Mouse (Mus musculus): ENCODE measurements at regions not wholly inside any gene's neighbourhood (a gene's known extent, or its start where the extent isn't known, plus 50 kb on each side); places are given as distances from the start of the nearest gene placed in this dataset.

GRCm38 (mm10) chr9:47253836-47254657 lies 255.5 kb downstream of the Gm4791 start:
- DNase-seq (ENCODE audit: extremely low spot score, low read depth, low spot score) = no peak

DNA sequence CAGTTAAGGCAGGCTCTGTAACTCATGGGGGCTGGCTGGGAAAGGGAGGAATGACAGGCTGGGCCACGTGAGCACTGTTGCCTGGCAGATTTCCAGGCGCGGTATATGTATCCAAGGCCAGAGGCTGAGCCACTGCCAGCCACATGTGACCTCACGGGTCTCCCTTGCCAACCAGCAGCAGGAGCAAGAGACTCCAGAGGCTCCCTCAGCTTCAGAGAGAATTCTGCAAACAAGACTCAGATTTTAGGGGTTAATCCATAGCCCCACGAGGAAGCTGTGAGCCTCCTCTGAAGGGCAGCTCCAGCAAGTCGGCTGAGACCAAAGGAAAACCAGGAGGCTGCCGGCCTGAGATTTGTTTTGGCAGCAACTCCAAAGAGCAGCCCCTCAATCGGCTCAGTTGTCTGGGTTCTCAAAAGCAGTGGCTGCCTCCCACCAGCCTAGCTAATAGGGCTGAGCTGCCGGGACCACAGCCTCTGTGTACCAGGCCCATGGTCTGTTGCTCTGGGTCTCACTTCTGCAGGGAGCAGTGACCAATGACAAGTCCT lies 264.0 kb upstream of the Cadm1 start:
- DNase-seq (ENCODE audit: extremely low spot score, low read depth, low spot score) = no peak

GRCm38 (mm10) chr9:47276303-47277005 lies 253.5 kb upstream of the Cadm1 start:
- no peak for DNase-seq (ENCODE audit: extremely low spot score, low read depth, low spot score)

GRCm38 (mm10) chr9:47279410-47279809 lies 250.6 kb upstream of the Cadm1 start:
- DNase-seq (ENCODE audit: extremely low spot score, low read depth, low spot score) = no peak

DNA sequence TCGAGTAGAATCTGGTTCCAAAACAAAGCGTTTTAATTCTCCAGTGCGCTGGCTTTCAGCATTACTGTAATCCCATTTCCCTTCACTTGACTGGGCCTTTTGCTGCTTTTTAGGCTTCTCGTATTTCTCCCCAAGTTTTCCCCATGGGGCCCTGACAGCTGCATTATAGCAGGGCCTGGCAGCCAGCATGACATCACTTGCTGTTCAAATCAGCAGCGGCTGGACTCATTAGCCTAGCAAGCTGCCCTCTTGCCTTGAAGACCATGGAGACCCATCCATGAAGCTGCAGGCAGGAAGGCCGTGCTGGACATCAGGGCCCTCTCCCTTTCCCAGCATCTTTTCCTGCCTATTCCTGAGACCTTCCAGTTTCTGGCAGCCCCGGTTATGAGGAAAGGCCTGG lies 249.8 kb upstream of the Cadm1 start:
- no peak for DNase-seq (ENCODE audit: extremely low spot score, low read depth, low spot score)

DNA sequence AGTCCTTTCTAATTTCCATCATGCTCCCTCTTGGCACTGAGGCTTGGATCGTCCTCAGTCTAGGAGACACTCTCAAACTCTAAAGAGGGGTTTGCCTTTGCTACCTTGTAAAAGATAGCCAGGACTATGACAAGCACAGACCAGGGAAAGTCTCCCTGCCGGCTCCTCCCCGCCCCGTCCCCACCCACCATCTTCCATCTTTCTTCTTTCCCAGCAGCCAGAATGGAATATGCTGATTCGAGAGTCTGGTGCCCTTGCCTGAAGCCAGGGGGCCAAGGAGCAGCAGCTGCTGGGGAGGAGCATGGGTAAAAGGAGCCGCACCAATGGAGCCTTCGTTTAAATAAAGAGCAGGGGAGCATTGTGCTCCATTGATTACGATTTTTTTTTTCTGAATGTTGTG lies 249.4 kb upstream of the Cadm1 start:
- DNase-seq (ENCODE audit: extremely low spot score, low read depth, low spot score) = no peak

GRCm38 (mm10) chr9:47283746-47284455 lies 246.1 kb upstream of the Cadm1 start:
- DNase-seq (ENCODE audit: extremely low spot score, low read depth, low spot score) = no peak

DNA sequence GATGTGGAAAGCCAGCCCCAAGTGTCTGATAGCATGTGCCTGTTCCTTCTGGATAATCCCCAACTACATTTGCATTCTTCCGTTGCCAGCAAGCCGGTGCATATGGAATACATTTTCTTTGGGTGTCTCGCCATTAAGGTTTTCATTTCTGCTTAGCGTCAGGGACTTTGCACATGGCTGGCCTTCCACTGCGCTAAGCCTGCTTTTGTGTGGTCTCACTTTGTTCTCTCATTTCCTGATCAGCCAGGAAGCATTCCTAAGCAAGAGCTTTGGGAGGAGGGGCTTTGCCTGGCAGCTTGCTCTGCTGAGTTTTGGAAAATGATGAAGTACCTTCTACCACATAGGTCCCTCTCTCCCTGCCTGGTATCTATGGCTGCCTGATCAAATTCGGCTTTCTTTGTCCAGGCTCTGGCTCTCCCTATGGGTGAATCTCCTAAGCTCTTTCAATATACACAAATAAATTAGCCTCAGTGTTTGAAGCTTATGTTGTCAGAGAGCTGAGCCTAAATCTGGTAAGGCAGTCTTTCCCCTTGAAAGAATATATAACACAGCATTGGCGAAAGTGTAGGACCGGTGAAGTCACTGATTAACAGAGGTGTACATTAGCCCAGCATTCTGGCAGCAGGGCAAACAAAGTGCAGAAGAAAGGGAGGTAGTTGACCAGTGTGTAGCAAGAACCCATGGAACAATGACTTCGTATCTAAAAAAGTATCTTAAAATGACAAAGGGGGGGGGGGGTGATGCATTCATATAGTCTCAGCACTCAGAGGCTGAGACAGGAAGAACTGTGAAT lies 242.8 kb upstream of the Cadm1 start:
- DNase-seq (ENCODE audit: extremely low spot score, low read depth, low spot score) = peak; percentile 62

GRCm38 (mm10) chr9:47288587-47289199 lies 241.3 kb upstream of the Cadm1 start:
- no peak for DNase-seq (ENCODE audit: extremely low spot score, low read depth, low spot score)

DNA sequence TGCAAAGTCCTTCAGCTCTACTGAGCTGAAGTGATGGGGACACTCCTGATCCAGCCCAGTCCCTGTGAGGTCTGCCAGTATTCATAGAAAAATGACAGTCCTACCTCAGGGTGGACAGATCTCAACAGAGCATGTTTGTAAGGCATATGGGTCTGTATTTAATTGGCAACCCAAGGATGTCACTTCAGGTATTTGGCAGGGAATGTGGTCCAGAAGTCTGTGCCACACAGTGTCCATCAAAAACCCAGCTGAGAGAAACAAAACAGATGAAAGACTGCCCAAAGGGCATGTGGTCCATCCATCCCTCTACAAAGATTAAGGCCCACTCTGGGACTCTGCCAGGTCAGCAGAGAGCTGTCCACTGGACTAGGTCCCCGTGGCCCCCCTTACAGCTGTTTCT lies 229.3 kb upstream of the Cadm1 start:
- no peak for DNase-seq (ENCODE audit: extremely low spot score, low read depth, low spot score)

DNA sequence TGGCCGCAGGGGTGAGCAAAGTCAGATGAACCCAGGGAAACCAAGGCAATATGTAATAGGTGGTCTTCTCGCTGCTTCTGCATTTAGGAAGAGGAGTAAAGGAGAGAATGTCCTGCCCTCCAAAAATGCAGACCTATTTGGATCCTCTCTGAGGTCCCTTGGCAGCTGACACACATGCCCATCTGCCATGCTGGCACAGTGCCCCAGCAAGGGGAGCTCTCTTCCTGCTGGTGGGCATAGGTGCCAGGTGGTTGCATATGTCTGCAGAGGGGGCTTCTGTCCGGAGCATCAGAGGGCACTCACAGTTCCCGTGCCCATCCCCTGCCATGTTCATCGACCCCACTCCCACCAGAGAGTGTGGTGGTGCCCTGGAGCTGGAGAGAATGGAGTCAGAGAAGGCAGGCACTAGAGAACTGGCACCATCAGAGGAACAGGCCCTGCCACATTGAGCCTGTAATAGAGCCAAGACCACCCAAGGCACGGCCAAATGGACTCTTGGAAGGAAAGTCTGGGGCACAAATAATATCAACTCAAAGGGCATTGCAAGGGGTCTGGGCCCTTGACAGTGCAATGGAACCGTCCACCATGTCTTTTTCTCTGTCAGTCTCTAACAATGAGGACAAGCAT lies 222.7 kb upstream of the Cadm1 start:
- no peak for DNase-seq (ENCODE audit: extremely low spot score, low read depth, low spot score)

GRCm38 (mm10) chr9:47307752-47308500 lies 222.0 kb upstream of the Cadm1 start:
- no peak for DNase-seq (ENCODE audit: extremely low spot score, low read depth, low spot score)

DNA sequence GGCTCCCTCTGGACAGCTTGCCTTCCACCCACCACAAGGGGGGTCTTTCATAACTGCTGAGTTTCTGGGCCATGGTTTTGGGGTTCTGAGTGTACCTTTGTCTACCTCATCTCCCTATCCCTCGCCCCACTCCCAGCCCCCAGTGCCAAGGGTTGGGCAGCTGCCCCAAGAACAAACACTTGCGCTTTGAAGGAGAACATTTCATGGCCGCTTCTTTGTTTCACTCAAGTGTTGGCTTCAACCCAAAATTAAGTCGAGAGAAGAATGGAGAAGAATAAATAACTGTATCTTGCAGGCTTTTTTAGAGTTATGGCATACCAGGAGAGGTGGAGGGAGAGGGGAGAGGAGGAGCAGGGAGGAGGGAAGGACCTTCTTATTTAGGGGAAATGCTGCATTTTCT lies 216.5 kb upstream of the Cadm1 start:
- no peak for DNase-seq (ENCODE audit: extremely low spot score, low read depth, low spot score)

GRCm38 (mm10) chr9:47314236-47314635 lies 215.7 kb upstream of the Cadm1 start:
- DNase-seq (ENCODE audit: extremely low spot score, low read depth, low spot score) = no peak

- DNase-seq (ENCODE audit: extremely low spot score, low read depth, low spot score) = no peak
Measured at GRCm38 (mm10) chr9:47320345-47320744, 209.6 kb upstream of the Cadm1 start.

GRCm38 (mm10) chr9:47321106-47321789 lies 208.7 kb upstream of the Cadm1 start:
- DNase-seq (ENCODE audit: extremely low spot score, low read depth, low spot score) = no peak

DNA sequence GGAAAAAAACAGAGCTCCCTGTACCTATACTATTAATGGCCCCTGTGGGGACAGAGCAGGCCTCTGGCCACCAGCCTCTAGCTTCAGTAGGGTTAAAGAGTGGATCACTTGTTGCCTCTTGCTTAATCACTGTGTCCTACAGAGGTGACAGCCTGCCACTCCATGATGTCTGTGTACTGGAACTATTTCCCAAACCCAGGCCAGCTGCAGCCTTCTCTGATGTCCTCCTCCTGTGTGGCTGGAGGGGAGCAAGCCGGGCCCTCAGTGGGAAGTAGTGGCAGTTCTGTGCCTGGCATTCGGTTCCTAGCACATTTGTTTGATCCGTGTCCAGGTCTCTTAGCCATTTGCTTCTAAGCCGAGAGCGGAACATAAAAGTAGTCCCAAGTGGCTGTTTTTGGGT lies 207.7 kb upstream of the Cadm1 start:
- no peak for DNase-seq (ENCODE audit: extremely low spot score, low read depth, low spot score)

DNA sequence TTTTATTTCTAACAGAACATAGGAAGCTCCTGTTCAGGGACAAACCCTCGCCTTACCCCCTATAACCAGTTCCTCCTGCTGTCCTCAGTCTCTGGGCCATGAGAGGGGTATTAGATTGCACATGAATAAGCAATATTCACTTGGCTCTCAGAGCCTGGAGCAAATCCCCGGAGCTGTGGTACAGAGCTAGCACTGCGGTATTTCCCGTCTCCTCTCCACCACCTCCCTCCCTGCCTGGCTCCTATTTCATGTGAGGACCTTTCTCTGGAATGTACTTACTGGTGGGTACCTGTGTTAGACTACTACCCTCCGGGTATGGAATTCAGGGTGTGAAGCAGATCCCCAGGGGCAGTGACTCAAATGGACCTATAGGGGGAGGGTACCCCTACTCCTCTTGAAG lies 206.9 kb upstream of the Cadm1 start:
- no peak for DNase-seq (ENCODE audit: extremely low spot score, low read depth, low spot score)

- no peak for DNase-seq (ENCODE audit: extremely low spot score, low read depth, low spot score)
Measured at GRCm38 (mm10) chr9:47327575-47327974, 202.4 kb upstream of the Cadm1 start.

Measured in hindlimb bud, embryonic 11.5 days (tissue).